Mouse (Mus musculus) CH12.LX (cell line): ENCODE measurements around the gene Cyb5rl. TPM values are rescaled to one million over a fixed set of nuclear protein-coding genes. Genes with fewer than 3 reads are reported as not detected.
A peak's percentile ranks its signal among the peaks of the same experiment; 100 is the strongest.

Experiments used
- DNase-seq: peaks from one replicate; pipeline ENCODE4 v3.0.0-alpha.2; 2013; ENCODE audit errors: extremely low read depth
- H3K27ac ChIP-seq: 2 replicates; pipeline ENCODE4 v1.5.1; 2012; ENCODE audit warnings: low read depth, mild to moderate bottlenecking, control low read depth, moderate library complexity; ENCODE audit not compliant: insufficient read depth
- H3K27me3 ChIP-seq: replicated peaks from 2 replicates; pipeline ENCODE3; 2012; ENCODE audit warnings: inconsistent platforms
- H3K36me3 ChIP-seq, 2 experiments: replicated peaks in 1 of 2; 2 replicates each; pipeline versions ENCODE3 to v1.6.1; 2012; ENCODE audit warnings: inconsistent platforms in 1 of 2, low read length in 1 of 2, mild to moderate bottlenecking in 1 of 2, mixed read lengths in 1 of 2, moderate library complexity in 1 of 2; ENCODE audit not compliant: control insufficient read depth in 1 of 2, insufficient read depth in 1 of 2
- H3K4me1 ChIP-seq, 2 experiments: 2 replicates each; pipeline ENCODE4 v1.6.1; 2012; ENCODE audit warnings: inconsistent platforms in 1 of 2, moderate library complexity in 1 of 2; ENCODE audit not compliant: insufficient read depth in 2 of 2, control insufficient read depth in 1 of 2
- H3K4me2 ChIP-seq: 2 replicates; pipeline ENCODE4 v1.6.1; 2012; ENCODE audit warnings: low read depth, mild to moderate bottlenecking, control low read depth; ENCODE audit not compliant: poor library complexity, insufficient read depth, severe bottlenecking
- H3K4me3 ChIP-seq, 3 experiments: fragments of 150-350 bp in 1 of 3; sonication (generic) in 1 of 3; replicated peaks in 1 of 3; 2 replicates each; pipeline versions ENCODE3 to v1.5.1; 2011 to 2012; ENCODE audit warnings: low read depth in 2 of 3, low read length in 2 of 3, mild to moderate bottlenecking in 2 of 3, moderate library complexity in 2 of 3, control low read depth in 1 of 3, improper control_type of control experiment in 1 of 3, inconsistent platforms in 1 of 3, mixed read lengths in 1 of 3; ENCODE audit not compliant: poor library complexity in 1 of 3
- H3K79me2 ChIP-seq: replicated peaks from 2 replicates; pipeline ENCODE4 v1.6.1; 2012; ENCODE audit warnings: mild to moderate bottlenecking, moderate library complexity; ENCODE audit not compliant: control insufficient read depth, poor library complexity, insufficient read depth, severe bottlenecking; ENCODE audit errors: extremely low read depth
- H3K9ac ChIP-seq: 2 replicates; pipeline ENCODE4 v1.6.1; 2012; ENCODE audit warnings: low read depth, mild to moderate bottlenecking, control low read depth, moderate library complexity; ENCODE audit not compliant: insufficient read depth
- H3K9me3 ChIP-seq: replicated peaks from 2 replicates; pipeline ENCODE3; 2012; ENCODE audit warnings: low read length, inconsistent platforms, mixed read lengths
- CTCF ChIP-seq, 2 experiments: IDR thresholded peaks in 1 of 2; conservative IDR thresholded peaks in 1 of 2; 2 replicates each; pipeline ENCODE4 v1.5.1; 2011 to 2012; ENCODE audit warnings: low read depth in 2 of 2, low read length in 2 of 2, improper control_type of control experiment in 1 of 2, inconsistent platforms in 1 of 2, mild to moderate bottlenecking in 1 of 2, moderate library complexity in 1 of 2
- E2F4 ChIP-seq: IDR thresholded peaks from 2 replicates; pipeline ENCODE4 v1.6.1; 2011; ENCODE audit warnings: low read depth, low read length, improper control_type of control experiment; ENCODE audit not compliant: insufficient replicate concordance
- ETS1 ChIP-seq: conservative IDR thresholded peaks from 2 replicates; pipeline ENCODE4 v1.6.1; 2012; ENCODE audit warnings: low read depth, mild to moderate bottlenecking, inconsistent platforms, low read length, improper control_type of control experiment, moderate library complexity
- IRF4 ChIP-seq: IDR thresholded peaks from 2 replicates; pipeline ENCODE4 v1.6.1; 2014; ENCODE audit warnings: low read depth, mild to moderate bottlenecking, inconsistent platforms, low read length, improper control_type of control experiment
- JUND ChIP-seq: conservative IDR thresholded peaks from 2 replicates; pipeline ENCODE4 v1.6.1; 2011; ENCODE audit warnings: low read depth, low read length, improper control_type of control experiment
- MAZ ChIP-seq: IDR thresholded peaks from 2 replicates; pipeline ENCODE4 v1.6.1; 2012; ENCODE audit warnings: low read depth, mild to moderate bottlenecking, inconsistent platforms, low read length, improper control_type of control experiment, moderate library complexity
- MEF2A ChIP-seq: IDR thresholded peaks from 2 replicates; pipeline ENCODE4 v1.6.1; 2014; ENCODE audit warnings: low read depth, mild to moderate bottlenecking, inconsistent platforms, low read length, improper control_type of control experiment, borderline replicate concordance
- MYC ChIP-seq: IDR thresholded peaks from 2 replicates; pipeline ENCODE4 v1.6.1; 2011; ENCODE audit warnings: low read depth, mild to moderate bottlenecking, improper control_type of control experiment, low read length
- PAX5 ChIP-seq: IDR thresholded peaks from 2 replicates; pipeline ENCODE4 v1.6.1; 2012; ENCODE audit warnings: low read length, inconsistent platforms, mixed read lengths
- POLR2AphosphoS2 ChIP-seq: IDR thresholded peaks from 2 replicates; pipeline ENCODE4 v1.6.1; 2011; ENCODE audit warnings: low read depth, low read length, improper control_type of control experiment
- RAD21 ChIP-seq: IDR thresholded peaks from 2 replicates; pipeline ENCODE4 v1.6.1; 2011; ENCODE audit warnings: low read depth, mild to moderate bottlenecking, low read length, improper control_type of control experiment, moderate library complexity
- TBP ChIP-seq: conservative IDR thresholded peaks from 2 replicates; pipeline ENCODE4 v1.6.1; 2011; ENCODE audit warnings: low read depth, low read length, improper control_type of control experiment
- TCF12 ChIP-seq: IDR thresholded peaks from 2 replicates; pipeline ENCODE4 v1.6.1; 2014; ENCODE audit warnings: low read depth, mild to moderate bottlenecking, inconsistent platforms, low read length, improper control_type of control experiment
- UBTF ChIP-seq: IDR thresholded peaks from 2 replicates; pipeline ENCODE4 v1.6.1; 2012; ENCODE audit warnings: low read depth, mild to moderate bottlenecking, inconsistent platforms, low read length, improper control_type of control experiment, moderate library complexity
- ZNF384 ChIP-seq: IDR thresholded peaks from 2 replicates; pipeline ENCODE4 v1.6.1; 2012; ENCODE audit warnings: low read depth, low read length, improper control_type of control experiment, inconsistent platforms
- dilution Hi-C: fragments of 300-500 bp; cut with MboI; formaldehyde crosslinking; loops from 2 replicates; pipeline ENCODE4 v1.14.3; 2020; ENCODE audit warnings: low sequenced_read_pairs; ENCODE audit not compliant: extremely low pct_unique_long_range_greater_than_20kb, extremely low pct_ligation_motif_present
- in situ Hi-C: fragments of 300-500 bp; cut with MboI; formaldehyde crosslinking; loops from 3 replicates; pipeline ENCODE4 v1.14.3; 2019; ENCODE audit warnings: low sequenced_read_pairs, low pct_ligation_motif_present, low pct_unique_long_range_greater_than_20kb, mixed read lengths
- polyA plus RNA-seq: library from polyadenylated mRNA; unstranded; fragments of >175 nt; gene quantifications from 2 replicates; pipeline ENCODE4 v1.2.1, GENCODE M21; 2012; ENCODE audit warnings: low read depth; ENCODE audit not compliant: insufficient read length
- total RNA-seq, 2 experiments: library from RNA; depleted of rRNA; stranded (reverse); fragments of 300-350 nt in 1 of 2; fragments of >200 nt in 1 of 2; gene quantifications; 2 replicates each; pipeline ENCODE4 v1.2.3; 2012 to 2014

Cyb5rl gene
- total and polyA plus RNA-seq, 3 experiments = 14.0 to 22.7 (median 19.3) TPM

DNA sequence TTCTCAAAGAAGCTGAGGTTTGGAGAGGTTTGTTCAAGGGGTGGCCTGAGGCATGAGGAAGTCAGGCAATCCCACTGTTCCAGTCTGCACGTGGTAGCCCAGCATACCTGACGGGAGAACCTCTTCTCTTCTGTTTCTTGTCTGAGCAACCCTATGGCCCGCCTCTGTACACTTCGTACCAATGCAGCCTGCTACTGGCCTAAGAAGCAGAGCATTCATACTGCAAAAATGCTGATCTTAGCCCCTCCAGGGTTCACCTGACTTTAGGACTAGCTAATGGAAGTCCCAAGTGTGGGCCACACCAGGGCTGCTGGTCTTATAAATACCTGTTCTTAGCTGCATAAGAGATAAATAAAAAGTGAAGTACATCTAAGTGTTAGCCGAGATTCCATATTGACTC, 8.4 kb upstream of the Cyb5rl start:
- no peaks in the 10 kb centered on the region for H3K79me2 ChIP-seq
- no peak overlapping the region for H3K4me3 ChIP-seq
- no peak overlapping the region for H3K9ac ChIP-seq
- peaks cover 67 to 85% of the 10 kb centered on the region in 2 experiments for H3K36me3 ChIP-seq
- peaks cover 0 to 5% of the 10 kb centered on the region in 2 experiments; a peak in 2 of 4 replicates for H3K4me1 ChIP-seq
- dilution Hi-C loops = no loop called here
- no peak overlapping the region for H3K4me2 ChIP-seq
- DNase-seq = no peak
- H3K9me3 ChIP-seq = no peaks in the 10 kb centered on the region
- TF ChIP-seq IRF4 (no peak), MYC (no peak), RAD21 (no peak), ETS1 (no peak), MAZ (no peak), CTCF (conservative IDR thresholded peaks at IDR 0.05 in 1 of 2, IDR thresholded peaks at IDR 0.05 in 1 of 2; ENCODE audit: low read depth in 2 of 2, low read length in 2 of 2) (no peak), POLR2AphosphoS2 (no peak), E2F4 (no peak), TCF12 (no peak)
- TF ChIP-seq, all 38 proteins: peak for 0
- H3K27ac ChIP-seq = no peak overlapping the region
- H3K27me3 ChIP-seq = no peaks in the 10 kb centered on the region
- in situ Hi-C loops = no loop called here

- Histone ChIP-seq H3K79me2 (no peaks in the 10 kb centered on the region), H3K4me3 (no peak overlapping the region), H3K9me3 (no peaks in the 10 kb centered on the region), H3K27me3 (no peaks in the 10 kb centered on the region), H3K9ac (no peak overlapping the region), H3K4me1 (peaks cover 0 to 8% of the 10 kb centered on the region in 2 experiments; a peak in 1 of 4 replicates), H3K4me2 (no peak overlapping the region), H3K27ac (no peak overlapping the region), H3K36me3 (peaks cover 72 to 89% of the 10 kb centered on the region in 2 experiments)
- TF ChIP-seq MEF2A = no peak
- no peak for TF ChIP-seq CTCF (conservative IDR thresholded peaks at IDR 0.05 in 1 of 2, IDR thresholded peaks at IDR 0.05 in 1 of 2; ENCODE audit: low read depth in 2 of 2, low read length in 2 of 2)
- no peak for TF ChIP-seq JUND
- no peak for TF ChIP-seq PAX5
- no peak for TF ChIP-seq MYC
- no peak for TF ChIP-seq TBP
- no peak for TF ChIP-seq ETS1
- in situ Hi-C loops (no loop called here), dilution Hi-C loops (no loop called here)
- DNase-seq = no peak
These were observed 8.0 kb upstream of the Cyb5rl start for GRCm38 (mm10) chr4:107058781-107059180.

DNA sequence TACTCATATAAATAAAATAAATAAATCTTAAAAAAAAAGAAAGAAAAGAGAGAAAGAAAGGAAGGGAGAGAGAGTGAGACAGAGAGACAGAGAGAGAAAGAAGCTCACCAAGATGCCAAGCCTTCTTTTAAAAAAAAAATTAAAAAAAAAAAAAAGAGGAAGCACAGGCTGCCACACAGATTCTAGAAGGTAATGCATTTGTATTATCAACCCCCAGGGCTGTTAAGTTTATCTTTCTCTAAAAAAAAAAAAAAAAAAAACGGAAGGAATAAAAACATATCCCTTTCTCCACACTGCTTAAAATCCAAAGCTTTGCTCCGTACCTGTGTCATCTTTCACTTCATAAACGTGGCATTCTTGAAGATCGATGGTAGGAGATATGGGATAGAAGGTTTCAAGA, 5.2 kb upstream of the Cyb5rl start:
- H3K36me3 ChIP-seq = peaks cover 71 to 80% of the 10 kb centered on the region in 2 experiments
- no peak overlapping the region for H3K9ac ChIP-seq
- in situ Hi-C loops (no loop called here), dilution Hi-C loops (no loop called here)
- no peak overlapping the region for H3K27ac ChIP-seq
- H3K4me2 ChIP-seq = no peak overlapping the region
- no peak overlapping the region for H3K4me3 ChIP-seq
- TF ChIP-seq UBTF = no peak
- 0 out of 2 replicates have a peak, but pooled peaks have one; percentile 8 for TF ChIP-seq ZNF384
- no peaks in the 10 kb centered on the region for H3K9me3 ChIP-seq
- H3K79me2 ChIP-seq = peaks cover 10% of the 10 kb centered on the region
- peaks cover 4 to 26% of the 10 kb centered on the region in 2 experiments for H3K4me1 ChIP-seq
- DNase-seq = no peak
- H3K27me3 ChIP-seq = no peaks in the 10 kb centered on the region
